ENCODE assay signal across 21 mouse cellular contexts in the genomic region with DNA sequence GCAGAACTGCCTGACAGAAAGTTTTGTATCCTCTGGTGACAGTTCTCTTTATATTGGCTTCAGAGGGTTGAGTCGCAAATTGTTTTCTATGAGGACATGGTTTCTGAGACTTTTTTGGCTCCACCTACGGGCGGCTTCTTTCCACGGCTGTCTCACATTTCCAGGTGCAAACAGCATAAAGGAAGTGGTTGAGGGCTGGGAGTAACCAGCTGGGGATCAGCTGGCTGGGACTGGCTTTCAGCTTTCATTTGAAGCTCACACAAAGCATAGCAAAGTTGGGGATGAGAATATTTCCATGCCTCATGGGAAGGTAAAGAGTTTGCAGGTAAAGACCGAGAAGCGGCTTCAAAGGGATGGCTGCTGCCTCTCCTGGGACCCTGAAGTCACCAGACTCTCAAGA.
DNase-seq lines count a peak whose midpoint lies in the region; ATAC-seq and TF ChIP-seq lines count a peak whose summit lies in the region.
"Had no signal": no experiment of that assay in that cellular context is flagged by ENCODE, and none has a peak within 500 bp of the region (broad histone marks: within the 10 kb centered on the region; RNA-seq: fewer than 3 reads in every experiment).

No protein-coding gene starts in this region.

- H3K36me3 ChIP-seq in heart, postnatal 0 days (replicated peaks; ENCODE audit: control insufficient read depth, insufficient read depth, low read length), result 0 out of 2 replicates have a peak, but pooled peaks cover 2% of the 10 kb centered on the region
- H3K36me3 ChIP-seq in stomach, postnatal 0 days (ENCODE audit: control insufficient read depth, insufficient read depth, low read length), result no peaks in the 10 kb centered on the region
- H3K36me3 ChIP-seq: G1E; hindbrain, embryonic 12.5 days; limb, embryonic 10.5 days had no signal

- H3K27ac ChIP-seq in heart, postnatal 0 days (ENCODE audit: low read depth), result peak overlapping the region; percentile 60; the same call in 1 of the 2 replicates
- H3K27ac ChIP-seq in stomach, postnatal 0 days (replicated peaks), result no peak overlapping the region
- H3K27ac ChIP-seq: embryonic facial prominence, embryonic 13.5 days; hindbrain, embryonic 12.5 days; limb, embryonic 10.5 days had no signal

- no peaks in the 10 kb centered on the region for H3K9me3 ChIP-seq in heart, postnatal 0 days (replicated peaks; ENCODE audit: control insufficient read depth, low read length)
- H3K9me3 ChIP-seq in stomach, postnatal 0 days (ENCODE audit: control insufficient read depth, low read length), result no peaks in the 10 kb centered on the region
- H3K9me3 ChIP-seq: embryonic facial prominence, embryonic 13.5 days; G1E; hindbrain, embryonic 12.5 days; limb, embryonic 10.5 days had no signal

- ATAC-seq in heart, postnatal 0 days (ENCODE audit: insufficient read depth, low read depth), result no peak
- ATAC-seq in stomach, postnatal 0 days (ENCODE audit: low FRiP score, low TSS enrichment), result no peak
- ATAC-seq: liver, postnatal 0 days had no signal

- intact Hi-C loops in heart, postnatal 36 days (cut with DNase I), result no loop called here

- H3K4me2 ChIP-seq in heart, postnatal 0 days (ENCODE audit: low read depth, low read length), result no peak overlapping the region
- H3K4me2 ChIP-seq in stomach, postnatal 0 days (replicated peaks; ENCODE audit: low read depth), result no peak overlapping the region
- H3K4me2 ChIP-seq: embryonic facial prominence, embryonic 13.5 days; hindbrain, embryonic 12.5 days had no signal

- H3K4me3 ChIP-seq in heart, postnatal 0 days (ENCODE audit: low read depth, low read length), result no peak overlapping the region
- H3K4me3 ChIP-seq in stomach, postnatal 0 days (ENCODE audit: low read depth, low read length), result no peak overlapping the region
- H3K4me3 ChIP-seq: embryonic facial prominence, embryonic 13.5 days; hindbrain, embryonic 12.5 days; limb, embryonic 10.5 days had no signal

- 83% methylated on average over 6 of the region's 6 CpGs for WGBS in heart, postnatal 0 days
- WGBS in stomach, postnatal 0 days, result 74% methylated on average over 6 of the region's 6 CpGs

- 0 out of 2 replicates have a peak, but pooled peaks cover 3% of the 10 kb centered on the region for H3K4me1 ChIP-seq in heart, postnatal 0 days (ENCODE audit: control insufficient read depth, insufficient read depth)
- no peaks in the 10 kb centered on the region for H3K4me1 ChIP-seq in stomach, postnatal 0 days (replicated peaks; ENCODE audit: control insufficient read depth, insufficient read depth)
- H3K4me1 ChIP-seq: hindbrain, embryonic 12.5 days had no signal

- TF ChIP-seq EP300 in heart, postnatal 0 days (IDR thresholded peaks at IDR 0.05; ENCODE audit: low read depth), result no peak
- TF ChIP-seq EP300 in stomach, postnatal 0 days (optimal IDR thresholded peaks at IDR 0.05), result no peak

- no peak for TF ChIP-seq CTCF in heart, postnatal 0 days (IDR thresholded peaks at IDR 0.05; ENCODE audit: low read depth)
- TF ChIP-seq CTCF in stomach, postnatal 0 days (IDR thresholded peaks at IDR 0.05; ENCODE audit: low read depth), result 0 out of 2 replicates have a peak, but pooled peaks have one; percentile 12

- DNase-seq in heart, postnatal 0 days (ENCODE audit: low spot score), result no peak
- DNase-seq in heart, postnatal 36 days, result no peak
- peak; percentile 8 for DNase-seq in ZHBTc4 (ENCODE audit: low read depth, low spot score)
- peak; percentile 27 for DNase-seq in stomach, postnatal 0 days (ENCODE audit: low spot score)
- DNase-seq in thymus, postnatal 36 days, result peak; percentile 79 to 87
- DNase-seq in layer of hippocampus, postnatal 10 days (ENCODE audit: low spot score in 2 of 2), result no peak
- no peak for DNase-seq in cerebellum, postnatal 25 days
- no peak for DNase-seq in cerebellum, adult 11-12 months
- DNase-seq: adrenal gland, postnatal 36 days; cerebellum, adult 8-10 months; heart, adult 18-20 months; kidney, adult 9 months; kidney, postnatal 36 days; layer of hippocampus, adult 9-11 months; liver, postnatal 0 days; lung, postnatal 36 days; right cerebral cortex, postnatal 25 days had no signal

- H3K9ac ChIP-seq in heart, postnatal 0 days (replicated peaks; ENCODE audit: low read depth, low read length), result no peak overlapping the region
- H3K9ac ChIP-seq in stomach, postnatal 0 days (ENCODE audit: low read length), result no peak overlapping the region
- H3K9ac ChIP-seq: embryonic facial prominence, embryonic 13.5 days; hindbrain, embryonic 12.5 days; liver, postnatal 0 days had no signal

- no peaks in the 10 kb centered on the region for H3K27me3 ChIP-seq in heart, postnatal 0 days (ENCODE audit: control insufficient read depth, insufficient read depth, low read length)
- no peaks in the 10 kb centered on the region for H3K27me3 ChIP-seq in stomach, postnatal 0 days (ENCODE audit: control insufficient read depth, insufficient read depth, low read length)
- H3K27me3 ChIP-seq: embryonic facial prominence, embryonic 13.5 days; hindbrain, embryonic 12.5 days had no signal

Comparison
In these comparisons a context has a peak if more than half of its experiments do, and no peak if none do; other contexts are left out.
1. DNase-seq: peak in ZHBTc4 (single experiment), stomach, postnatal 0 days (single experiment) and thymus, postnatal 36 days (2 of 2); none in heart, postnatal 0 days (single experiment), heart, postnatal 36 days (0 of 2), layer of hippocampus, postnatal 10 days (0 of 2), cerebellum, postnatal 25 days (0 of 2) and cerebellum, adult 11-12 months (single experiment).